Mouse (Mus musculus): Measurements from ENCODE around the gene Wdr43.
"Not testable (repeated sequence)": the region's sequence is repeated elsewhere in the genome, so short reads cannot be mapped to it uniquely, and the experiment has no call there.

Gene Wdr43

GRCm38 (mm10) chr17:71615638-71616318 is at the start of gene Wdr43:
Gene Wdr43 (plus strand): TSS chr17:71615895.
- DNase-seq (ENCODE audit: low spot score) = peak; percentile 96

DNA sequence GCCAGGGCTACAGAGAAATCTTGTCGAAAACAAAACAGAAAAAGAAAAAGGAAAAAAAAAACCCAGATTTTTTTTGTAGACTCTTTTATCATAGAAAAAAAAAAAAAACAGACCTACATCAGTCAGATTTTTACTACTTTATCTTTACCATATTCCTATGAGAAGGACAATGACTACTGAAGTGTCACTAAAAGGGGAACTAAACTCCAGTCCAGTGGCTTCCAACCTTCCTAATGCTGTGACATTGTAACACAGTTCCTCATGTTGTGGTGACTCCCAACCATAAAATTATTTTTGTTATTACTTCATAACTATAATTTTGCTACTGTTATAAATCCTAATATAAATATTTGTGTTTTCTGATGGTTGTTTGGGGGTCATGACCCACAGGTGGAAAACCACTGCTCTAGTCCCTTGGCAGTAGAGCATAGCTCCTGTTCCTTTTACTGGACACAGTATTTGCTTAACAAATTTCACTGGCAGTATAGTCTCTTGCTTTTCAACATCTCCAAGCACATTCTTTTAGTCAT is 36.5 kb upstream of the Wdr43 start:
- DNase-seq (ENCODE audit: low spot score) = no peak

- DNase-seq (ENCODE audit: low spot score) = no peak
Measured at GRCm38 (mm10) chr17:71597881-71598658, 17.6 kb upstream of the Wdr43 start.

DNA sequence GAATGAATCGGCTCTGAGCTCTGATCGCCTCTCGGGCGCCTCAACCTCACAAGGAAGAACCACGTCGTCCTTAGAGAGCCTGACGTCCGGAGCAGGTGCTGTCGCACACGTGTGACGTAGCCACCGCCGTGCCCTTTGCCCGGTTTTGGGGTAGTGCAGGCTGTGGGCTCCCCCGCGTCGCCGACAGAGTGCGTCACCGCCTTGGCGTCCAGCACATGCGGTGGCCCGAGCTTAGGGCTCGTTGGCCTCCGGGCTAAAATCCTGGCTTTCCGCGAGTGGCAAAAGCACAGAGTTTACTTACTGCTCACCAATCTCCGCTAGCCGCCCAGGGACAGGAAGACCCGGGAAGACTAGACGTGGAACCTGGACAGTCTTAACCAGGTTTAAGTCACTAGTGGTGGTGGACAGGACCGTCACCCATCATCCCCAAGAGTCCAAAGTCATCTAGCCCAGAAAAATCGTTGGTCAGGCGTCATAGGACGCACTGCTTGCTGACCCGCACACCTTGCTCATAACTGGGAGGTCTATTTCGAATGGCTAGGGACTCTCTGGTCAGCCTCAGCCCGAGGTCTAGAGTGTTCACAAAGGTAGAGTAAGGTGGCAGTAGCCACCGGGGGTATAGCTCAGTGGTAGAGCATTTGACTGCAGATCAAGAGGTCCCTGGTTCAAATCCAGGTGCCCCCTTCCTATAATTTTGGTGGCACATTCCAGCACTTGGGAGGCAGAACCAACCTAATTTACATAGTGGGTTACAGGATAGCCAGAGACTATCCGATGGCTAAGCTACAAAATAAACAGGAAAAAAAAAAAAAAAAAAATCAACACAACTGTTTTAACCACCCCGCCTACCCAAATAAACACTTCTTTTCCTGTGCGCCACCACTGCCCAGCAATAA is 16.8 kb upstream of the Wdr43 start:
- peak; percentile 91 for DNase-seq (ENCODE audit: low spot score)

- DNase-seq (ENCODE audit: low spot score) = no peak
Measured at GRCm38 (mm10) chr17:71616319-71617032, 781 bp downstream of the Wdr43 start.

DNA sequence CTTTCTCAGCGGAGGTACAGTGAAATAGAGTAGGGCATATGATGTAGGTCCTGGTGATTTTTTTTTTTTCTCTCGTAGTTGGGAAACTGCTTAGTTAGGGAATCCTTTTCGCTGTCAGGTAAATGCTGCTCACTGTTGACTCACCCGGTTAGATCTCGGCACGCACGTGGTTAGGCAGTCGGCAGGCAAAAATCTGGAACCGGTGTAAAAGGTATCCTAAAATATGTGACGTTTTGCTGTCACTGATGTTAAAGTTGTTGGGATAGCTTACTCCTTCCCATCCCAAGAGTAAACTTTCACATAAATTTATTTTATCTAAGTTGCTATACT is 1.3 kb downstream of the Wdr43 start:
- DNase-seq (ENCODE audit: low spot score) = no peak

DNA sequence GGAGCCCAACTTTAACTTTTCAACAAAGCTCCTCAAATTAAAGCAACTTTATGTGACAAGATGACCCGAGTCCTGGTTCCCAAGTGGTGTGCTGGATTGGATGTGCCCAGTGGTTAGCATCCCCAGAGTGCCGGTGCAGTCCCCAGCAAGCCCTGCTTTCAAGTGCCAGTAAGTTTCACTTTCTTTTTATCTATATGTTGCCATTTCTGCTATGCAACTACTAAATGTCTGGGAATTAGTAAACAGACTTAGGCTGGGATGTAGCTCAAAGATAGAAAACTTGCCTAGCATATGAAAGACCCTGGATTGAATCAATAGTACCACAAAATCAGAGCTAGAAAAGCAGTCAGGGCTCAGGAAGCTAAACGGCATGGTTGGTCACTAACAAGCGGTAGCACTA is 2.3 kb downstream of the Wdr43 start:
- DNase-seq (ENCODE audit: low spot score) = no peak

DNA sequence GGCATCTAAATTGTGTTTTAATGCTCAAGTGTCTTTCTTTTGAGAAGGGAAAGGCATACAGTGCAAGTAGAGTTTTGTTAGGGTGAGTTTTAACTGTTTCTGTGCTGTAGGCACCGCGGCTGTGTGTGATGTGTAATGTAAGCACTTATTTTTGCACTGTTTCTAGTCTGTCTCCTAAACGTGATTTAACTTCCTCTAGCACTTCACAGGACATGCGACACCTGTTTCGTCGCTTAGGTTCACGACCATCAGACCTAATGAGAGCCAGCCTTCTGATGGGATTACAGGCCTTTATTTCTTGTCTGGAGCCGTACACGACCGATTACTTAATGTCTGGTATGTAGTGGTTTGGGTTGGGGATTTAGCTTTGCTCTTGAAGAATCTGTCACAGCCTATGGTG is 16.1 kb downstream of the Wdr43 start:
- DNase-seq (ENCODE audit: low spot score) = no peak

DNA sequence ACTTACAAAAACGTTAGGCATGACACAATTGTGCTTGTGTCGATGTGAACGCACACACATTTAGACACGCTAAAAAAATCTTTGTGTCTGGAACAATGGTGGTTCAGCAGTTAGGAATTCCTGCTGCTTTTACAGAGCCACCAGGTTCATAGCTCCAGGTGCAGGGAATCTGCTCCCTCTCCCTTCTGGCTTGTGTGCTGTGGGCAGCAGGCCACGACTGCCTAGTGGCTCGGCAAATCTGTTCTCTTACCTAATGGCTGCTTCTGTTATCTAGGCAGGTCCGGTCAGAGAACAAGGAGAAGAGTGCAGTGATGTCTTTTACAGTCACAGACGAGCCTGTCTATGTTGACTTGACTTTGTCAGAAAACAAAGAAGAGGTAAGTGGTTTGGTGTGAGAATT is 17.7 kb downstream of the Wdr43 start:
- DNase-seq (ENCODE audit: low spot score) = no peak

DNA sequence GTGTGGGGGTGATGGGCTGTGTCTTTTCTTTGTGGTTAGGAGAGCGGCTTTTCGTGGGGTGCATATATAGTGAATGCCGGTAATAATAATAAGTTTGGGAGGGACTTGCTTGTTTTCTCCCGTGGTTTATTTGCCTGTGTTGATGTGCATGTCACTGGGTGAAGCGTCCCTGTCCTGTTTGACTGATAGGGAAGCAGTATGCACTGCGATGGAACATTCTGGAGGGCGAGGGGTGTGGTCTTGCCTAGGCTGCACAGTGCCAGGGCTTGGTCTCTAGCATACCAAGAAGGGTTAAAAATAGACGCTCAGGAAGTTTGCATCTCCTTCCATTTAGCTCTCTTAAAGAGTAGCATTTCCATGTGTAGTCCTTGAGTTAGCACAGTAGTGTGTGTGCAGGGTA is 21.1 kb downstream of the Wdr43 start:
- no peak for DNase-seq (ENCODE audit: low spot score)

- DNase-seq (ENCODE audit: low spot score) = no peak
Measured at GRCm38 (mm10) chr17:71637750-71638265, 22.1 kb downstream of the Wdr43 start.

DNA sequence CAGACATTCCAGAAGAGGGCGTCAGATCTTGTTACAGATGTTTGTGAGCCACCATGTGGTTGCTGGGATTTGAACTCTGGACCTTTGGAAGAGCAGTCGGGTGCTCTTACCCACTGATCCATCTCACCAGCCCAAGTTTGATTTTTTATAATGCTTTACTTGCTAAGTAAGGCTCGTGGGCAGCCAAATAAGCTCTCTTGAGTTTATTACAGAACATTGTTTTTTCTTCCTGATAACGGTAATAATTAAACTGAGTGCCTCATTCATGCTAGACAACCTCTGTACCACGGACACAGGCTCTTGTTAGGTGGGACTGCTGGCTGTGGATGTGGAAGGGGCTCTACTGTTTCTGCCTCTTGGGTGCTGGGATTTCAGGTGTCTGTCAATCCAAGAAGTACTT is 23.4 kb downstream of the Wdr43 start:
- not testable (repeated sequence) for DNase-seq (ENCODE audit: low spot score)

- no peak for DNase-seq (ENCODE audit: low spot score)
Measured at GRCm38 (mm10) chr17:71640421-71641085, 24.9 kb downstream of the Wdr43 start.

DNA sequence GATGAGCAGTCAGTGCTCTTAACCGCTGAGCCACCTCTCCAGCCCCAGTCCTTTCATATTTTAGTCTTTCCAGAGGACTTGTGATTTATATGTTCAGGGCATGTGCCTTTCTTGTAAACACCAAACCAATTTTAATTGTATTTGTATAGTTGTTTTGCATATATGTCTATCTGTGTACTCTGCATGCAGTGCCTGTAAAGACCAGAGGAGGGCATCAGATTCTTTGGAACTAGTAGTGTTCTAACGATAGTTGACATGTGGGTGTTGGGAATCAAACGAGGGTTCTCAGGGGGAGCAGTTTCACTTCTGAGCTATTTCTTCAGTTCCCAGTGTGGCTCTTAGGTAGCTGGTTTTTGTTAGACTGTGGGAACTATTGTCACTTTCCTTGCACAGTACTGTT is 26.5 kb downstream of the Wdr43 start:
- no peak for DNase-seq (ENCODE audit: low spot score)

DNA sequence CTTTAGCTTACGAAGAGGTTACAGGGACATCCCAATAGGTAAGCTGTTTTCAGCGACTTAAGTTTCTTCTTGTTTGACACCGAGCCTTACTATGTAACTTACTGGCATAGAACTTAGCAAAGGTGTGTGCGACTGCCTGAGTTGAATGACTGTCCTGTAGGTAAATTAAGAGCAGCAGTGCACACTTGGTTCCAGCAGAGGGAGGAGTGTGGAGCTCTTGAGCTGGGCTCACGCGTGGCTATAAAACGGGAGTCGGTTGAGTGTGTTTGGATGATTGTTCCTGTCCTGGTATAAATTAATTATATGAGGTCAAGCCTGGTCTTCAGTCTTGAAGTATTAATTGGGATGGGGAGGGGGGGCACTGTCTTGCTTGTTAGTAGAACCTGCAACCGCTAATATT is 34.3 kb downstream of the Wdr43 start:
- no peak for DNase-seq (ENCODE audit: low spot score)

DNA sequence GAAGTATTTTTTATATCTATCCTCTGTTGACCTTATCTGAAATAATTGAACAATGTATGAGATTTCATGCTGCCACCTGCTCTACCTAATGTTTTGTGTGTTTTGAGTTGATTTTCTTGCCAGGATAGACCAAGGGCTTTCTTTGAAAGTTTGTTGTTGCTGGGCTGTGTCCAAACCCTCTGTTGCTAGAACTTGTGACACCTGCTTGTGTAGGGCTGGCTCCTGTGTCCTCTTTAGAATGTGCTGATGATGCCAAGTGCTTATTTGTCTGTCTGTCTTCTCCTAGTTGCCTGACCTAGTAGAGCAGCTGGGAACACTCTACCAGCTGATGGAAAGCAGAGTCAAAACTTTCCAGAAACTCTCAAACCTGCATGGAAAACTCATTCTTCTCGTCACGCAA is 36.8 kb downstream of the Wdr43 start:
- no peak for DNase-seq (ENCODE audit: low spot score)

DNA sequence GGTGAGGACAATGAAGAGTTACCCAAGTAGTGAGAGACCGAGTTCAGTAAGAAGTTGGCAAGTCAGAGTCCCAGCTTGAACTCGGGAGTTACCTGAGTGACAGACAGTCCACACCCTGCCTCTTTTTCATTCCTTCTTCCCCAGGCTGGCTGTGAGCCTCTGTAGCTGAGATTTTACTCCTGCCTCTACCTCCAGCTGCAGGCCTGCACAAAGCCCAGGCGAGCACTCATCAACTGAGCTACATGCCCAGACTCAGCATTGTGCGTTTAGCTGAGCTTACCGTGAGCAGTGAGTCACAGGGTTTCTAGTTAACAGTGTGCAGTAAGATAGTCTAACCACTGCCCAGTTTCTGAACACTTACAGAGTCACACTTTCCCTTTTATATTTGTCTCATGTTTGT is 37.2 kb downstream of the Wdr43 start:
- DNase-seq (ENCODE audit: low spot score) = no peak

DNA sequence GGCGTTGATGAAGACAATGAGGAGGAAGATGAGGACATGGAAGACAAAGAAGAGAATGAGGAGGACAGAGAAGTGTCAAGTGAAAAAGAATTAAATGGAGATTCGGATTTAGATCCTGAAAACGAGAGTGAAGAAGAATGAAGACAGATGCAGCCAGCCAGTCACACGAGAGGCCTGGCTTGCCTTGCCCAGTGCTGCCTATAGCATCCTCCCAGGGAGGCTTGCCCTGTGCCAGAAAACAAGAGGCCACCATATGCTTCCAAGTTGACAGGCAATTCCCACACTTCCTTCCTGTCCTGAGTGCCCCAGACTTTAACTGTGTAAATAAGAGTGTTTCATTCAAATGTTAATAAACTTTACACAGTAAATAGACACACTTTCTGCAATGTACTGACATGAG is 41.8 kb downstream of the Wdr43 start:
- no peak for DNase-seq (ENCODE audit: low spot score)

DNA sequence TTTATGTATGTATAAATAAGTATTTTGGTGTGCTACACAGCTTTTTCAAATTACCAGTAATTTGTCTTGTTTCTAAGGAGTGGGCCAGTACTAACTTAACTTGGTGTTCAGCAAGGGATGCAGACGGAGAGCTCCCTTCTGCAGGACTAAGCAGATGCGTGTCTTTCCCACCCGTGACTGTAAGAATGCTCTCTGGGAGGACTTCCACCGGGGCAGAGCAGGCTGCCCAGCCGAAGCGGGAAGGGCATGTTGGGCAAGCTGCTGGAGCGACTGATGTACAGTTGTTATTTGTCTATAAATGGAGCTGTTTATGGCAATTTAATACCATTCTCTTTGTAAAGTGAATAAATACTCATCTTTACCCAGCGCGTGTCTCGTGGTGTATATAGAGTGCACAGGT is 43.0 kb downstream of the Wdr43 start:
- no peak for DNase-seq (ENCODE audit: low spot score)

DNA sequence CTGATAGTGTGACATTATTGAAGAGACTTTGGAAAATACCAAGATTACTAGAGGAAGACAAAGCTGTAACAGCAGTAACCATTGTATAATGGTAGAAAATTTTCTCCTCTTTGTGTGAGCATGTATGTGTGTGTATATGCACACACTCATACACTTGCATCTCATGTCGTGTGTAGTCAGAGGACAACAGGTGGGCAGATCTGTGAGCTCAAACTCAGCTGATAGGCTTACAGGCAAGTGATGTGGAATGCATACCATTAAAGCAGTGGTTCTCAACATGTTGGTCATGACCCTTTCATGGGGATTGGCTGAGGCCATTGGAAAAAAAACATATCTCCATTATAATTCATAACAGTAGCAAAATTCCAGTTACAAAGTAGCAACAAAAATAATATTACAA is 44.7 kb downstream of the Wdr43 start:
- DNase-seq (ENCODE audit: low spot score) = no peak

- peak; percentile 75 for DNase-seq (ENCODE audit: low spot score)
Measured at GRCm38 (mm10) chr17:71662751-71663250, 47.1 kb downstream of the Wdr43 start.

All from layer of hippocampus, adult 11-12 months (tissue).